Mouse (Mus musculus): Measurements from ENCODE around the gene Ppme1. TPM values are rescaled to one million over a fixed set of nuclear protein-coding genes. Genes with fewer than 3 reads are reported as not detected.

The Ppme1 gene
- polyA plus RNA-seq, 1 experiment from 2014 or later: 74.8 TPM

DNA sequence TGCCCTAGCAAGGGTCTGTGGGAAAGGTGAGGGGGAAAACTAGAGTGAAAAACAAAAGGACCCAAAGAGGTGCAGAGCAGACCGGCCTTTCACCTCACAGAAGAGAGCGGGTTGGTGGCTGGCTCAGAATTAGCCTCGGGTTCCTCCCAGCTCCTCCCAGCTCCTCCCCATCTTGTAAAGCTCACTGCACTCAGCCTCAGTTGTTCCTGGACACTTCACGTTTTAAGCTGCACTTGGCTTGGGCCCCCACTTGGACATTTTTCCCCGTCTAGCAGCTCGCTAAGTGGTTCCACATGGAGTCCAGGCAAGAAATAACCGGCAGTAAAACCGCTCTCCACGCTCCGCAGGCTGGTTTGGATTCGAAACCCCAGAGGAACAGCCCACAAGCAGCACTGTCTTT lies 83.5 kb downstream of the Ppme1 start:
- H3K27me3 ChIP-seq (ENCODE audit: insufficient read depth, poor library complexity, severe bottlenecking): peaks cover 40% of the 10 kb centered on the region
- H3K9me3 ChIP-seq: no peaks in the 10 kb centered on the region
- H3K27ac ChIP-seq: peak overlapping the region; percentile 86
- no peak for DNase-seq (ENCODE audit: low spot score)
- H3K4me1 ChIP-seq: peaks cover 27% of the 10 kb centered on the region
- H3K4me3 ChIP-seq: peak overlapping the region; percentile 44
- H3K36me3 ChIP-seq: no peaks in the 10 kb centered on the region
- WGBS: 40% methylated on average over 11 of the region's 11 CpGs

DNA sequence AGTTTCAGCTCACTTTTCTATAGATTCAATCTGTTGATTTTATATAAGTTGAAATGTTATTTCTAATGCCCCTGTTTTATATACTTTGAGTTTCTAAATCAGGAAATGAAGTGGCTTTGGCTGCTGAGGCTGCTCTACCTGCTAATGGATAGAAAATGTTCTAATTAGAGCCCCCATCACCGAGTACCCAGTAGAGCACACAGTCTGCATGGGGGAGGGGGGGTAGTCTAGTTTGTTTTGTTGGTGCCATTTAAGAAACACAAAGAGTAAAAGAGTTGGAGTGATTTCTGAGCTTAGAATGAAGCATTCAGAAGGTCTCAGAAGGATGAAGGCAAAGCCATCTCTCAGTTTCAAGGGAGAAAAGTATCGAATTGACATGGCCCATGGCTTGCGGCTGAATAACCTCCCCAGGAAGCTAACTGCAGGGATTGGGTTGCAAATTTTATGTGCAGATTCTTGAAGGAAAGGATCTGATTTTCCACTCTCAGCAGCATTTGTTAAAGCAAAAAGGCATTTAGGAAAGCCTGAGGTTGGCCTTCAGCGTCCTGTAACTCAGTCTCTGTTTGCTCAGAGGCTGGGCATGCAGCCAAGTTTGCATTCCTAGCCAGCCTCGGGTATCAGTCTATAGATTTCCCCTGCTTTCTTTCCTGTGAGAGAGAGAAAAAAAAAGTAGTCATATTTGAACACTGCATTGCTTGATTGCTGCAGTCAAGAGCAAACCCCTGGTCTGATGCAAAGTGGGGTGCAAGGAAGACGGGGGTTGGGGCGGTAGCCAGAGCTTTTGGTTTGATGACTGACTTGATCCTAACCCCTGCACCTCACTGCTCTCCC lies 84.1 kb downstream of the Ppme1 start:
- WGBS: 26% methylated on average over 7 of the region's 7 CpGs
- H3K4me1 ChIP-seq: peaks cover 27% of the 10 kb centered on the region
- H3K4me3 ChIP-seq: peak overlapping the region; percentile 44
- H3K36me3 ChIP-seq: no peaks in the 10 kb centered on the region
- no peaks in the 10 kb centered on the region for H3K9me3 ChIP-seq
- peaks cover 43% of the 10 kb centered on the region for H3K27me3 ChIP-seq (ENCODE audit: insufficient read depth, poor library complexity, severe bottlenecking)
- H3K27ac ChIP-seq: peak overlapping the region; percentile 86
- peak; percentile 85 for DNase-seq (ENCODE audit: low spot score)

DNA sequence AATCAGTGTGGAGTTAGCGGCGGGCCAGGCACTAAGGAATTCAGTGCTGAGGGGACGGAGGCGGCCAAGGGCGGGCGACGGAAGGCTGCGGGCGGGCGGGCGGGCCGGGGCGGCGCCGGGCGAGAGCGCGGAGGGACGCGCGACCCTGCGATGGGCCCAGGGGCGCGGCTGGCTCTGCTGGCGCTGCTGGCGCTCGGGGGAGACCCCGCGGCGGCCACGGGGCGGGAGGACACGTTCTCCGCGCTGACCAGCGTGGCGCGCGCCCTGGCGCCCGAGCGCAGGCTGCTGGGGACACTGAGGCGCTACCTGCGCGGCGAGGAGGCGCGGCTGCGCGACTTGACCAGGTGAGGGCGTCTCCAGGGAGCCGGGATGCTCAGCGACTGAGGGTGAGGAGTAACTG lies 86.7 kb downstream of the Ppme1 start, which contains the start of gene P4ha3:
Gene P4ha3 (plus strand): TSS at position 138 of the 400 bp plus-strand sequence.
- DNase-seq (ENCODE audit: low spot score): no peak
- Histone ChIP-seq H3K36me3 (no peaks in the 10 kb centered on the region), H3K27me3 (ENCODE audit: insufficient read depth, poor library complexity, severe bottlenecking) (peaks cover 47% of the 10 kb centered on the region), H3K4me1 (peaks cover 27% of the 10 kb centered on the region), H3K27ac (peak within 1 kb of the TSS; percentile 92), H3K9me3 (no peaks in the 10 kb centered on the region), H3K4me3 (peak within 1 kb of the TSS; percentile 82)
- WGBS: 0% methylated on average over 30 of the region's 53 CpGs

DNA sequence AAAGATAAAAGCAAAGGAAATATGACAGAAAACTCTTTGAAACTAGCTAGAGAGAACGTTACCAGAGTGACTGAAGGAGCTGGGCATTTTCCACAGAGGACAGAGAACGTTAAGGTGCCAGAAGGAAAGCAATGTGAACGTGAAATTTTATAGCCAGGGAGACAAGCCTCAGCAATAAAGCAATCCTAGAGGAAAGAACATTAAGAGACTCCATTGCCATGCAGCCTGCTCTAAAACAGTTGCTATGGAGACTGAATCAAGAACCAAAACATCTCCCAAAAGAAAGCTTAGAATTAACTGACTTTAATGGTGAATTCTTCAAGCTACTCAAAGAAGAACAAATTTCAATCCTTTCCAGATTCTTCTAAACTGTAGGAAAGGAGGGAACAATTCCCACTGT lies 88.8 kb downstream of the Ppme1 start:
- no peaks in the 10 kb centered on the region for H3K9me3 ChIP-seq
- peaks cover 14% of the 10 kb centered on the region for H3K4me1 ChIP-seq
- DNase-seq (ENCODE audit: low spot score): no peak
- no peaks in the 10 kb centered on the region for H3K36me3 ChIP-seq
- WGBS: 74% methylated on average over 3 of the region's 3 CpGs
- no peak overlapping the region for H3K27ac ChIP-seq
- peaks cover 37% of the 10 kb centered on the region for H3K27me3 ChIP-seq (ENCODE audit: insufficient read depth, poor library complexity, severe bottlenecking)
- H3K4me3 ChIP-seq: no peak overlapping the region

DNA sequence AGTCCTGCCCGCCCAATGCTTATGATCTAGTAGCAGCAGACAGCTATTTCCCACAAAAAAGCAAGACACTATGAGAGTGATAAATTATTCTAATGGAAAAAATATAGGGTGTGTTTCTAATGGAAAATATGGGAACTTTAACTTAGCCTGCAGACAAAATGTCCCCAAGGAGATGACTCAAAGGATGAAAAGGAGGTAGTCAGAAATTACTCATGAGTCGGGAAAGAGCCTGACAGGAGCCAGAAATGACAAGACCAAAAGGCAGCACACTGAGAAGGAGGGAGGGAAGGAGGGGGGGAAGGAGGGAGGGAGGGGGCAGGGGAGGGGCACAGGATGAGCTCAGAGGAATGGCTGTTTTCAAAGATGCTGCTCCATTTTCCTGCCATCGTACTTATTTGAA lies 90.5 kb downstream of the Ppme1 start:
- Histone ChIP-seq H3K4me1 (peaks cover 7% of the 10 kb centered on the region), H3K4me3 (no peak overlapping the region), H3K27me3 (ENCODE audit: insufficient read depth, poor library complexity, severe bottlenecking) (peaks cover 37% of the 10 kb centered on the region), H3K9me3 (no peaks in the 10 kb centered on the region), H3K36me3 (no peaks in the 10 kb centered on the region), H3K27ac (no peak overlapping the region)
- DNase-seq (ENCODE audit: low spot score): no peak
- 59% methylated on average over 3 of the region's 3 CpGs for WGBS

DNA sequence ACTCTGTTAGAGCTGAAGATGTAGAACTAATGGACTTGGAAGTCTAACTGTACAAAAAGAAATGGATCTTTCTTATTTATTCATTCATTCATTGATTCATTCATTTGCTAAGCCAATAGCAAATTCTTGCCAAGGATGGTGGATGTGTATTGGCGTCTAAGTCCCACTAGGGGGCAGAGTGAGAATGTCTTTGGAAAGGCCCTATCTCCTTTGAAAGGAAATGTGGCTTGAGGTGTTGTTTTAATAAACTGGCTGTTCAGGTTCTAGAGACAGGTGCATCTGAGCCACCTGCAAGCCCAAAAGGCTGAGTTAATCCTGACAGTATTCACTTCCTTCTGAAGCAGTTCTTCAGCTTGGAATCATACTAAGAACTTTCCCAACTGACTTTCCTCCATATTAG lies 92.3 kb downstream of the Ppme1 start:
- WGBS: 0% methylated on average over 1 of the region's 1 CpGs
- peaks cover 20% of the 10 kb centered on the region for H3K27me3 ChIP-seq (ENCODE audit: insufficient read depth, poor library complexity, severe bottlenecking)
- H3K4me3 ChIP-seq: no peak overlapping the region
- no peak overlapping the region for H3K27ac ChIP-seq
- H3K36me3 ChIP-seq: no peaks in the 10 kb centered on the region
- H3K4me1 ChIP-seq: no peaks in the 10 kb centered on the region
- DNase-seq (ENCODE audit: low spot score): no peak
- no peaks in the 10 kb centered on the region for H3K9me3 ChIP-seq

Other genes with a start within 250 kb of the Ppme1 start
- 13.1 and 20.9 TPM in 2 replicates for gene Lipt2, start 213.0 kb downstream of the Ppme1 start, polyA plus RNA-seq (2016; fragmentation: Nextera tagmentation; extraction: Ambion mirVana)
- 4.2 and 5.9 TPM in 2 replicates for gene Kcne3, start 195.8 kb downstream of the Ppme1 start, polyA plus RNA-seq (2016; fragmentation: Nextera tagmentation; extraction: Ambion mirVana)
- 0.94 and 1.4 TPM in 2 replicates for gene Pgm2l1, start 144.9 kb downstream of the Ppme1 start, polyA plus RNA-seq (2016; fragmentation: Nextera tagmentation; extraction: Ambion mirVana)
- gene P4ha3, start 86.8 kb downstream of the Ppme1 start, polyA plus RNA-seq (2016; fragmentation: Nextera tagmentation; extraction: Ambion mirVana): 6.5 and 7.4 TPM in 2 replicates
- gene C2cd3, start 74 bp downstream of the Ppme1 start, polyA plus RNA-seq (2016; fragmentation: Nextera tagmentation; extraction: Ambion mirVana): 20.1 and 22.9 TPM in 2 replicates
- gene Ucp3, start 100.7 kb upstream of the Ppme1 start, polyA plus RNA-seq (2016; fragmentation: Nextera tagmentation; extraction: Ambion mirVana): 0.05 and 0.14 TPM in 2 replicates
- 165 and 231 TPM in 2 replicates for gene Ucp2, start 121.0 kb upstream of the Ppme1 start, polyA plus RNA-seq (2016; fragmentation: Nextera tagmentation; extraction: Ambion mirVana)
- gene Dnajb13, start 142.7 kb upstream of the Ppme1 start, polyA plus RNA-seq (2016; fragmentation: Nextera tagmentation; extraction: Ambion mirVana): 0.22 and 0.35 TPM in 2 replicates
- gene Coa4, start 164.8 kb upstream of the Ppme1 start, polyA plus RNA-seq (2016; fragmentation: Nextera tagmentation; extraction: Ambion mirVana): 26.4 and 31.3 TPM in 2 replicates
- gene Rab6a, start 235.1 kb upstream of the Ppme1 start, polyA plus RNA-seq (2016; fragmentation: Nextera tagmentation; extraction: Ambion mirVana): 89.5 and 106 TPM in 2 replicates
- gene Mrpl48, start 236.0 kb upstream of the Ppme1 start, polyA plus RNA-seq (2016; fragmentation: Nextera tagmentation; extraction: Ambion mirVana): 75.7 and 78.8 TPM in 2 replicates

Measured in heart, embryonic 10.5 days (tissue).